Mouse (Mus musculus): ENCODE measurements at regions not wholly inside any gene's neighbourhood (a gene's known extent, or its start where the extent isn't known, plus 50 kb on each side); places are given as distances from the start of the nearest gene placed in this dataset.

DNA sequence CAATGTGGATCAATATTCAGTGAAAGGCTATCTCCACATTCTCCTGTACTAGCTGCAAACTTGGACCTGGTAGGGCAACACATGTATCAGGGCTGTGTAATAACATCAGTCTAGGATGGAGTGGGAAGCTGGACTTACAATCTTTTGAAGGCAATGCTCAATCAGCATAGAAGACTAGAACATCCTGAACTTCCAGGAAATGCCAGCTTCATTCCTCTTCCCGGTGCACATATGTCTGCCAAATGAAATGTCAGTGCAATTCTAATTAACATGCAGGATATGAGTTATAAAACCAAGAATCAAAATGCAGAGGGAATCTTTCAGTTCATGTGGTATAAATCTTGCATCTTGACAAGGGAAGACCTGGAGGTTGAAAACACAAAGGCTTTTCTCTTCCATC, 328.8 kb upstream of the Crbn start:
- no peak for TF ChIP-seq EP300 (IDR thresholded peaks at IDR 0.05)
- no peak for TF ChIP-seq CTCF (IDR thresholded peaks at IDR 0.05)
